Comparison of ENCODE assay signal across 13 mouse cellular contexts in the genomic region with DNA sequence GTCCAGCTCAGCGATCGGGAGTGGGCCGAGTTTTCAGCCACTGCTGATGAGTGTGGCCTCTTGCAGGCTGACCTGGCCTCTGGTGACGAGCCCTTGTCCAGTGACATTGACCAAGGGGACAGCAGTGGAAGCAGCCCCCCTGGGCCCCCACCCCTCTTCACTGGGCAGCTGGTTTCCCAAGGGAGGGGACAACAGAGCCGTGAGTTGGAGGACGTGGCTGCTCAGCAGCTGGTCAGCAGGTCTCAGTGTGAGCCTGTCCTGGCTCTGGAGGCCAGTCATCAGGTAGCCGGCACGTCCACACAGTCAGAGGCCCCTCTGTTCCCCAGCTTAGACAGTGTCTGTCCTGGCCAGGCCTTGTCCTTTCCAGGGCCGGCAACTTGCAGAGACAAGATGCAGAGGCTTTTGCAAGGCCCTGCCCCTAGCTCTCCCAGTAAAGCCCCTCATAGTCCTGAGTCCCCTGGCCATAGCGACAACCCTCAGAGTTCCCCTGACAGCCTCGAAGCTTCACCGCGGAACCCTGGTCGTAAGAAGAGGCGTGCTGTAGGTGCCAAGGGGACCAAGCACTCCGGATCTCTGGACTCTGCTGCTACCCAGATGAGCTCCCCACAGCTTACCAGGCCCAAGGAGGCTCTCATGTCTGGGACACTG. TPM values are rescaled to one million over a fixed set of nuclear protein-coding genes. Genes with fewer than 3 reads are reported as not detected.
DNase-seq lines count a peak whose midpoint lies in the region; ATAC-seq and TF ChIP-seq lines count a peak whose summit lies in the region.
"Had no signal": no experiment of that assay in that cellular context is flagged by ENCODE, and none has a peak within 500 bp of the region (broad histone marks: within the 10 kb centered on the region; RNA-seq: fewer than 3 reads in every experiment).

No protein-coding gene starts in this region.

- H3K27ac ChIP-seq in hindbrain, embryonic 10.5 days = 0 out of 2 replicates have a peak overlapping the region, but pooled peaks have one; percentile 23
- H3K27ac ChIP-seq in hindbrain, embryonic 14.5 days = no peak overlapping the region
- H3K27ac ChIP-seq in brown adipose tissue, adult 24 weeks (replicated peaks; ENCODE audit: low read depth, low read length) = peak overlapping the region; percentile 99
- peak overlapping the region; percentile 93 for H3K27ac ChIP-seq in heart, adult 2 months
- peak overlapping the region; percentile 94 for H3K27ac ChIP-seq in heart, postnatal 0 days (ENCODE audit: low read depth)

- no peak overlapping the region for H3K4me2 ChIP-seq in hindbrain, embryonic 14.5 days (replicated peaks)
- peak overlapping the region; percentile 67 for H3K4me2 ChIP-seq in heart, postnatal 0 days (ENCODE audit: low read depth, low read length)

- no peak for DNase-seq in hindbrain, embryonic 10.5 days (ENCODE audit: low spot score)
- DNase-seq in hindbrain, embryonic 14.5 days (ENCODE audit: low spot score) = no peak
- peak; percentile 48 to 61 for DNase-seq in heart, adult 2 months
- DNase-seq in heart, postnatal 0 days (ENCODE audit: low spot score) = no peak
- DNase-seq in right cerebral cortex, postnatal 4 days = no peak
- DNase-seq in urinary bladder, postnatal 25 days (ENCODE audit: low spot score) = no peak
- DNase-seq: cerebellum, adult 9-11 months; kidney, adult 8-10 months; kidney, postnatal 4 days; right cerebral cortex, postnatal 14 days had no signal

- intact Hi-C loops in heart, adult 2 months (cut with DNase I) = loop anchor here (5.0 kb wide), 1 partner anchor 45 kb away; no protein-coding TSS in a partner anchor

- no peaks in the 10 kb centered on the region for H3K9me3 ChIP-seq in hindbrain, embryonic 10.5 days
- H3K9me3 ChIP-seq in hindbrain, embryonic 14.5 days (ENCODE audit: control insufficient read depth, low read length) = no peaks in the 10 kb centered on the region
- no peaks in the 10 kb centered on the region for H3K9me3 ChIP-seq in heart, postnatal 0 days (replicated peaks; ENCODE audit: control insufficient read depth, low read length)

- 0 out of 2 replicates have a peak, but pooled peaks cover 5% of the 10 kb centered on the region for H3K4me1 ChIP-seq in hindbrain, embryonic 10.5 days (replicated peaks)
- no peaks in the 10 kb centered on the region for H3K4me1 ChIP-seq in hindbrain, embryonic 14.5 days (replicated peaks; ENCODE audit: control insufficient read depth, insufficient read depth, low read length)
- H3K4me1 ChIP-seq in brown adipose tissue, adult 24 weeks (ENCODE audit: control insufficient read depth, insufficient read depth, insufficient read length, low read length) = peaks cover 13% of the 10 kb centered on the region
- H3K4me1 ChIP-seq in heart, adult 2 months (ENCODE audit: control insufficient read depth, insufficient read depth, low read length) = no peaks in the 10 kb centered on the region
- H3K4me1 ChIP-seq in heart, postnatal 0 days (ENCODE audit: control insufficient read depth, insufficient read depth) = peaks cover 24% of the 10 kb centered on the region

- 0 out of 2 replicates have a peak, but pooled peaks have one; percentile 14 for TF ChIP-seq EP300 in heart, adult 2 months (IDR thresholded peaks at IDR 0.05; ENCODE audit: insufficient read depth, low read depth, low read length)
- no peak for TF ChIP-seq EP300 in heart, postnatal 0 days (IDR thresholded peaks at IDR 0.05; ENCODE audit: low read depth)

- 82% methylated on average over 16 of the region's 16 CpGs for WGBS in hindbrain, embryonic 10.5 days
- WGBS in hindbrain, embryonic 14.5 days = 83% methylated on average over 16 of the region's 16 CpGs
- 55% methylated on average over 16 of the region's 16 CpGs for WGBS in heart, adult 2 months
- WGBS in heart, postnatal 0 days = 52% methylated on average over 16 of the region's 16 CpGs

- H3K9ac ChIP-seq in hindbrain, embryonic 14.5 days = no peak overlapping the region
- peak overlapping the region; percentile 57 for H3K9ac ChIP-seq in heart, adult 2 months (ENCODE audit: low read depth, low read length)
- peak overlapping the region; percentile 58; the same call in 1 of the 2 replicates for H3K9ac ChIP-seq in heart, postnatal 0 days (replicated peaks; ENCODE audit: low read depth, low read length)

- peaks cover 16% of the 10 kb centered on the region; the same call in 1 of the 2 replicates for H3K36me3 ChIP-seq in hindbrain, embryonic 10.5 days
- 0 out of 2 replicates have a peak, but pooled peaks cover 13% of the 10 kb centered on the region for H3K36me3 ChIP-seq in hindbrain, embryonic 14.5 days (replicated peaks; ENCODE audit: control insufficient read depth, insufficient read depth)
- 0 out of 2 replicates have a peak, but pooled peaks cover 2% of the 10 kb centered on the region for H3K36me3 ChIP-seq in heart, adult 2 months (ENCODE audit: control insufficient read depth, insufficient read depth, low read length)
- peaks cover 25% of the 10 kb centered on the region; the same call in 1 of the 2 replicates for H3K36me3 ChIP-seq in heart, postnatal 0 days (replicated peaks; ENCODE audit: control insufficient read depth, insufficient read depth, low read length)

- ATAC-seq in hindbrain, embryonic 14.5 days (ENCODE audit: low FRiP score) = no peak
- ATAC-seq in heart, postnatal 0 days (ENCODE audit: insufficient read depth, low read depth) = peak; percentile 15; the same call in 1 of the 2 replicates
- no peak for ATAC-seq in megakaryocyte progenitor cell, adult 5-6 weeks (replicated peaks; ENCODE audit: poor library complexity)

- peak; percentile 69; the same call in 1 of the 2 replicates for TF ChIP-seq POLR2A in heart, adult 2 months (IDR thresholded peaks at IDR 0.05; ENCODE audit: insufficient read depth, low read depth, low read length)

- no peaks in the 10 kb centered on the region for H3K27me3 ChIP-seq in hindbrain, embryonic 10.5 days (ENCODE audit: insufficient read depth, poor library complexity, severe bottlenecking)
- H3K27me3 ChIP-seq in hindbrain, embryonic 14.5 days (ENCODE audit: control insufficient read depth, insufficient read depth, low read length) = no peaks in the 10 kb centered on the region
- no peaks in the 10 kb centered on the region for H3K27me3 ChIP-seq in heart, adult 2 months (ENCODE audit: control insufficient read depth, insufficient read depth, low read length)
- no peaks in the 10 kb centered on the region for H3K27me3 ChIP-seq in heart, postnatal 0 days (ENCODE audit: control insufficient read depth, insufficient read depth, low read length)

- H3K4me3 ChIP-seq in hindbrain, embryonic 10.5 days = no peak overlapping the region
- no peak overlapping the region for H3K4me3 ChIP-seq in hindbrain, embryonic 14.5 days (replicated peaks; ENCODE audit: low read length)
- peak overlapping the region; percentile 52 for H3K4me3 ChIP-seq in brown adipose tissue, adult 24 weeks (ENCODE audit: insufficient read depth, low read depth, low read length)
- peak overlapping the region; percentile 51 for H3K4me3 ChIP-seq in heart, adult 2 months
- peak overlapping the region; percentile 45 for H3K4me3 ChIP-seq in heart, postnatal 0 days (ENCODE audit: low read depth, low read length)

- TF ChIP-seq CTCF in heart, adult 2 months (IDR thresholded peaks at IDR 0.05) = no peak
- TF ChIP-seq CTCF in heart, postnatal 0 days (IDR thresholded peaks at IDR 0.05; ENCODE audit: low read depth) = no peak

- no peaks in the 10 kb centered on the region for H3K79me2 ChIP-seq in heart, adult 2 months (replicated peaks; ENCODE audit: control insufficient read depth, insufficient read depth, low read length)

RNA-seq across cellular contexts. Expression of gene Perm1, which starts 1.5 kb away (rescaled TPM):
- 1.2 and 1.8 TPM in 2 replicates for polyA plus RNA-seq in hindbrain, embryonic 10.5 days (2016; fragmentation: Nextera tagmentation; extraction: Ambion mirVana)
- polyA plus RNA-seq in hindbrain, embryonic 14.5 days (2014; fragmentation: Nextera tagmentation; extraction: Ambion mirVana) = 1.9 and 2.2 TPM in 2 replicates
- 9.9 and 25.7 TPM in 2 replicates for polyA plus RNA-seq in brown adipose tissue, adult 24 weeks (2012; ENCODE audit: insufficient read depth, insufficient read length, missing spikeins)
- total RNA-seq in heart, adult 2 months (2021) = 100 to 1,000 TPM; 273 to 332 TPM
- polyA plus RNA-seq in heart, adult 2 months (2012; rRNA removed) = 163 and 257 TPM in 2 replicates
- 57.5 and 68.3 TPM in 2 replicates for total RNA-seq in heart, postnatal 0 days (2014; rRNA removed; ENCODE audit: low replicate concordance)
- 35.9 and 42.9 TPM in 2 replicates for polyA plus RNA-seq in heart, postnatal 0 days (2015; fragmentation: Nextera tagmentation; extraction: Ambion mirVana)
- total RNA-seq in megakaryocyte progenitor cell, adult 5-6 weeks (2015) = 0.12 TPM in 1 of 2 replicates, not detected in the other
- total RNA-seq in megakaryocyte progenitor cell, adult 5-6 weeks (2017) = 0.08 TPM in 1 of 2 replicates, not detected in the other

RNA-seq across cellular contexts. Expression of gene AW011738, which starts 14.0 kb away (rescaled TPM):
- 4.3 and 7.0 TPM in 2 replicates for polyA plus RNA-seq in hindbrain, embryonic 10.5 days (2016; fragmentation: Nextera tagmentation; extraction: Ambion mirVana)
- polyA plus RNA-seq in hindbrain, embryonic 14.5 days (2014; fragmentation: Nextera tagmentation; extraction: Ambion mirVana) = 0.68 and 1.2 TPM in 2 replicates
- 1.9 and 5.5 TPM in 2 replicates for polyA plus RNA-seq in brown adipose tissue, adult 24 weeks (2012; ENCODE audit: insufficient read depth, insufficient read length, missing spikeins)
- 10 to 100 TPM in 1 of 2 experiments, 1 to 10 TPM in 1; 9.7 to 12.1 TPM for total RNA-seq in heart, adult 2 months (2021)
- 4.6 and 4.8 TPM in 2 replicates for polyA plus RNA-seq in heart, adult 2 months (2012; rRNA removed)
- total RNA-seq in heart, postnatal 0 days (2014; rRNA removed; ENCODE audit: low replicate concordance) = 5.9 and 6.0 TPM in 2 replicates
- polyA plus RNA-seq in heart, postnatal 0 days (2015; fragmentation: Nextera tagmentation; extraction: Ambion mirVana) = 3.2 and 3.4 TPM in 2 replicates
- 0.46 and 0.62 TPM in 2 replicates for total RNA-seq in megakaryocyte progenitor cell, adult 5-6 weeks (2015)
- total RNA-seq in megakaryocyte progenitor cell, adult 5-6 weeks (2017) = 0.07 and 0.12 TPM in 2 replicates

RNA-seq across cellular contexts. Expression of gene Isg15, which starts 16.5 kb away (rescaled TPM):
- 0.50 TPM in 1 of 2 replicates, not detected in the other for polyA plus RNA-seq in hindbrain, embryonic 10.5 days (2016; fragmentation: Nextera tagmentation; extraction: Ambion mirVana)
- 0.87 and 0.90 TPM in 2 replicates for polyA plus RNA-seq in hindbrain, embryonic 14.5 days (2014; fragmentation: Nextera tagmentation; extraction: Ambion mirVana)
- polyA plus RNA-seq in brown adipose tissue, adult 24 weeks (2012; ENCODE audit: insufficient read depth, insufficient read length, missing spikeins) = 6.1 and 11.7 TPM in 2 replicates
- total RNA-seq in heart, adult 2 months (2021) = 1 to 10 TPM; 3.2 to 4.5 TPM
- 6.9 and 8.3 TPM in 2 replicates for polyA plus RNA-seq in heart, adult 2 months (2012; rRNA removed)
- 7.5 and 19.9 TPM in 2 replicates for total RNA-seq in heart, postnatal 0 days (2014; rRNA removed; ENCODE audit: low replicate concordance)
- 4.5 and 7.0 TPM in 2 replicates for polyA plus RNA-seq in heart, postnatal 0 days (2015; fragmentation: Nextera tagmentation; extraction: Ambion mirVana)
- 1.2 and 2.1 TPM in 2 replicates for total RNA-seq in megakaryocyte progenitor cell, adult 5-6 weeks (2015)
- total RNA-seq in megakaryocyte progenitor cell, adult 5-6 weeks (2017) = 0.79 TPM in 1 of 2 replicates, not detected in the other
- total RNA-seq: layer of hippocampus, postnatal 10 days had no signal

RNA-seq across cellular contexts. Expression of gene Plekhn1, which starts 17.5 kb away (rescaled TPM):
- polyA plus RNA-seq in hindbrain, embryonic 10.5 days (2016; fragmentation: Nextera tagmentation; extraction: Ambion mirVana) = 22.3 and 23.0 TPM in 2 replicates
- 28.6 and 28.7 TPM in 2 replicates for polyA plus RNA-seq in hindbrain, embryonic 14.5 days (2014; fragmentation: Nextera tagmentation; extraction: Ambion mirVana)
- 7.8 and 8.7 TPM in 2 replicates for polyA plus RNA-seq in brown adipose tissue, adult 24 weeks (2012; ENCODE audit: insufficient read depth, insufficient read length, missing spikeins)
- 10 to 100 TPM in 1 of 2 experiments, 1 to 10 TPM in 1; 9.7 to 10.8 TPM for total RNA-seq in heart, adult 2 months (2021)
- polyA plus RNA-seq in heart, adult 2 months (2012; rRNA removed) = 25.2 and 28.0 TPM in 2 replicates
- total RNA-seq in heart, postnatal 0 days (2014; rRNA removed; ENCODE audit: low replicate concordance) = 15.3 and 21.9 TPM in 2 replicates
- polyA plus RNA-seq in heart, postnatal 0 days (2015; fragmentation: Nextera tagmentation; extraction: Ambion mirVana) = 5.9 and 6.0 TPM in 2 replicates
- 11.6 and 18.4 TPM in 2 replicates for total RNA-seq in megakaryocyte progenitor cell, adult 5-6 weeks (2015)
- total RNA-seq in megakaryocyte progenitor cell, adult 5-6 weeks (2017) = 12.8 and 15.5 TPM in 2 replicates

RNA-seq across cellular contexts. Expression of gene Noc2l, which starts 18.7 kb away (rescaled TPM):
- polyA plus RNA-seq in hindbrain, embryonic 10.5 days (2016; fragmentation: Nextera tagmentation; extraction: Ambion mirVana) = 91.4 and 108 TPM in 2 replicates
- polyA plus RNA-seq in hindbrain, embryonic 14.5 days (2014; fragmentation: Nextera tagmentation; extraction: Ambion mirVana) = 47.9 and 49.5 TPM in 2 replicates
- polyA plus RNA-seq in brown adipose tissue, adult 24 weeks (2012; ENCODE audit: insufficient read depth, insufficient read length, missing spikeins) = 13.8 and 14.6 TPM in 2 replicates
- total RNA-seq in heart, adult 2 months (2021) = 10 to 100 TPM; 24.8 to 25.1 TPM
- polyA plus RNA-seq in heart, adult 2 months (2012; rRNA removed) = 33.9 and 45.5 TPM in 2 replicates
- 34.5 and 46.4 TPM in 2 replicates for total RNA-seq in heart, postnatal 0 days (2014; rRNA removed; ENCODE audit: low replicate concordance)
- polyA plus RNA-seq in heart, postnatal 0 days (2015; fragmentation: Nextera tagmentation; extraction: Ambion mirVana) = 15.8 and 17.2 TPM in 2 replicates
- total RNA-seq in megakaryocyte progenitor cell, adult 5-6 weeks (2015) = 72.3 and 81.6 TPM in 2 replicates
- 122 and 140 TPM in 2 replicates for total RNA-seq in megakaryocyte progenitor cell, adult 5-6 weeks (2017)

Comparison
In these comparisons a context has a peak if more than half of its experiments do, and no peak if none do; other contexts are left out.
1. DNase-seq: peak in heart, adult 2 months (2 of 2); none in hindbrain, embryonic 10.5 days (single experiment), hindbrain, embryonic 14.5 days (single experiment), heart, postnatal 0 days (single experiment), right cerebral cortex, postnatal 4 days (single experiment) and urinary bladder, postnatal 25 days (single experiment).
2. H3K4me3 ChIP-seq: peak in brown adipose tissue, adult 24 weeks (single experiment), heart, adult 2 months (single experiment) and heart, postnatal 0 days (single experiment); none in hindbrain, embryonic 10.5 days (single experiment) and hindbrain, embryonic 14.5 days (single experiment).